Mouse (Mus musculus): ENCODE data around the gene 1500009C09Rik.

- TF ChIP-seq MAX (IDR thresholded peaks at IDR 0.05; ENCODE audit: low read depth) (no peak), POLR2A (IDR thresholded peaks at IDR 0.05; ENCODE audit: insufficient read length, low read depth) (no peak), MYOD1 (IDR thresholded peaks at IDR 0.05; ENCODE audit: control insufficient read depth in 1 of 3, insufficient read length in 2 of 3, low read depth in 2 of 3) (no peak), TCF12 (IDR thresholded peaks at IDR 0.05; ENCODE audit: insufficient read depth, poor library complexity, severe bottlenecking) (no peak), E2F4 (IDR thresholded peaks at IDR 0.05; ENCODE audit: insufficient read depth) (no peak), USF1 (IDR thresholded peaks at IDR 0.05; ENCODE audit: low read depth) (no peak), CEBPB (IDR thresholded peaks at IDR 0.05; ENCODE audit: insufficient read depth, poor library complexity, severe bottlenecking) (no peak), MYOG (IDR thresholded peaks at IDR 0.05; ENCODE audit: control insufficient read depth in 1 of 3, insufficient read depth in 1 of 3, insufficient read length in 2 of 3, low read depth in 2 of 3) (no peak), POLR2AphosphoS2 (IDR thresholded peaks at IDR 0.05; ENCODE audit: insufficient read length, low read depth) (no peak), SRF (IDR thresholded peaks at IDR 0.05; ENCODE audit: control insufficient read depth, insufficient read length, low read depth) (no peak)
These were observed 8.5 kb upstream of the 1500009C09Rik start for GRCm38 (mm10) chr15:82243742-82244114.

Data from myocyte (in vitro differentiated cells).